Mouse (Mus musculus): ENCODE measurements around the gene Tln1.

Tln1 gene

GRCm38 (mm10) chr4:43506074-43506473 is 56.4 kb downstream of the Tln1 start:
- no peak for DNase-seq (ENCODE audit: low read depth, low spot score)

DNA sequence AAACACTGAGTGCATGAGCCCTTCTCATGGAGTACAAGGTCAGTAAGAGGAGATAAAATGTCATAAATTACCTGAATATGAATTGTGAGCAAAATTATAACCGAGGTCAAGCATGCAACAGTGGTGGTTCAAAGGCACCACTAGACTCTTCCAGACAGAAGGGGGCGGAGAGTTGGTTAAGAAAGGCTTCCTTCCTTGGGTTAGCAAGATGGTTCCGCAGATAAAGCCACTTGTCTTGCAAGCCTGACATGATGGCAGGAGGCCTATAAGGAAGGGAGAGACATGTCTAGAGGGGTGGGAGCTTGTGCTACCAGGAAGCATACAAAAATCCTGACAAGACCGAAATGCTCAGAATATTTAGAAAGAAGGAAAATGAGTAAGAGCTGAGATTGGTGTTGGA is 58.2 kb downstream of the Tln1 start:
- peak; percentile 66 for DNase-seq (ENCODE audit: low read depth, low spot score)

GRCm38 (mm10) chr4:43503506-43503905 is 59.0 kb downstream of the Tln1 start:
- DNase-seq (ENCODE audit: low read depth, low spot score), result no peak

- no peak for DNase-seq (ENCODE audit: low read depth, low spot score)
Measured at GRCm38 (mm10) chr4:43503041-43503440, 59.5 kb downstream of the Tln1 start.

DNA sequence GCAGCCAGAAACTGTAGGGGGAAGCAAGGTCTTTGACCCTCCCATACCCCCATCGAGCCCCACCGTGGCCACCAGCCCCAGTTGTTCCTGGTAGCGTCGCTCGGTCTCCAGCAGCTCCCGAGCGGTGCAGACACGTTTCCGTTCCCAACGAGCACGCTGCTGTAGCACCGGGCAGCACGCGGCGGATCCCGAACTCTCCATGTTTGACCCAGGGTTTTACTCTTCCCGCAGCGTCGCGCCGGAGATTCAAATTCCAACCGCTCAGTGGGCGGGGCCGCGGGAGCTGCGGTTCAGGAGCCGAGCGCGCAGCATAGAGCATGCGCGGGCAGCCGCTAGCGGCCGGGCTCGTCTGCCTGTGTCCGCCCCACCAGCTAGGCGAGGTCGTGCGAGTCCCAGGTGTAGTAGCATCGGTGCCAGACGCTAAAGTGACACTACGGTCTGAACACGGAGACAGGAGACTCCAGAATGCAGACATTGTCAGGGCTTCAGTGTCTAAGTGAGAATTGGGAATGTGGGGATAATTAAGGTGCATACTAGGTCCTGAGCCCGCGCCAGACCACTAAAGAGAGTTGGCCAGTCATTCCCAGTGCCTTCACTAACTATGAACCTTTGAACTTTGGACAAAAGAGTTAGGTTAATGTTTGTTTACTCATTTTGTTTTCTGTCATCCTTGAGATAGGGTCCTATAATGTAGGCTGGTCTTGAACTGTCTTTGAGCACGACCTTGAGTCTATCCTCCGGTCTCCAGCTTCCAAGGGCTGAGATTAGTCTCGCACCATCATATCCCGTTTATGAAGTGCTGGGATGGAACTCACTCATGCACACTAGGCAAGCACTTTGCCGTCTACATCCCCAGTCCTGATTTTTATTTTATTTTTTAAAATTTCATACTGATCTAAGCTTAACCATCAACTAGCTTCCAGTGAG is 62.8 kb downstream of the Tln1 start, which contains the start of gene Arhgef39:
TSS of gene Arhgef39 (minus strand) at position 289 of the 927 bp plus-strand sequence.
- DNase-seq (ENCODE audit: low read depth, low spot score), result peak; percentile 80

DNA sequence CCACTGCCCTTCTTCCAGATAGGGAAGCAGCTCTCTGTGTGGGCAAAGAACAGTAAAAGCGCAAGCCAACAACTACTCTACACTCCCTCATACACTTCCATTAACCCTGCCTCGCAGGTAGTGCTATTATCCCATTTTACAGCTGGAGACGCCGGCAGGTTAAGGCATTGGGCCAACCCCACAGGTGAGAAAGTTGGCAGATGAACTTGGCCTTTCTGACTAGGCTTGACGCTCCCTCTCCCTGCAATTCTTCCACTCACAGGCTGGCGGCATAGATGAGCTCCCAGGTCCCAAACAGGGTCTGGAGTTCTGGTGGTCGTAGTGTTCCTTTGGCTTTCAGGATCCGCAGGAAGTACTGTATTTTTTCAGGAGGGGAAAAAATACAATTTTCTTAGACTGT is 63.5 kb downstream of the Tln1 start:
- DNase-seq (ENCODE audit: low read depth, low spot score), result peak; percentile 26

GRCm38 (mm10) chr4:43497946-43498345 is 64.5 kb downstream of the Tln1 start:
- DNase-seq (ENCODE audit: low read depth, low spot score), result no peak

GRCm38 (mm10) chr4:43497405-43497804 is 65.1 kb downstream of the Tln1 start:
- no peak for DNase-seq (ENCODE audit: low read depth, low spot score)

- no peak for DNase-seq (ENCODE audit: low read depth, low spot score)
Measured at GRCm38 (mm10) chr4:43496587-43496986, 65.9 kb downstream of the Tln1 start.

- no peak for DNase-seq (ENCODE audit: low read depth, low spot score)
Measured at GRCm38 (mm10) chr4:43493846-43494240, 68.6 kb downstream of the Tln1 start.

DNA sequence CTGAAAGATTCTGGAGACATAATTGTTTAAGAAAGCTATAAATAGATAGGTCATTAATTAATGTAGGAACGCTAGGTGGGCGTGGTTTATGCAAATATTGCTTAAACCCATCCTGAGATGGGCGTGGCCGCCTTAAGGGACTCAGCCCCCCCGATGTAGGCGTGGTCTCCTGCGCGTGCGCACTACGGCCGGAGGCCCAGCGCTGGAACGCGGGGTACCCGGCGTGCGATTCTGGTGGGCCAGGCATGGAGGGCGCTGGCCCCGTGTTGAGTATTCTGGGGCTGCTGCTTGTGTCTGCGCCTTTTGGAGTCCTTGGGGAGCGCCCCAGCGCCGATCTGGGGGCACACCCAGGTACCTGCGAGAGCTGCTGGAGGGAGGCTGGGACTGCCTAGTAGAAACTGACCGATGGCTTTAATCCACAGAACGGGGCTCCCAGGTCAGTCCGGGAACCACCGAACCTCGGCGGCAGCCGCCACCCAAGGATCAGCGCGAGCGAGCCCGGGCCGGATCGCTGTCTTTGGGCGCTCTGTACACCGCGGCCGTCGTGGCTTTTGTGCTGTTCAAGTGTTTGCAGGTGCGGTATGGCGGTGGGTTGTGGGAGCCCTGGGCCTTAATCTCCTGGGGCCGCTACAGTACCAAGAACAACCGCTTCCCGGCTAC is 69.2 kb downstream of the Tln1 start:
- peak; percentile 95 for DNase-seq (ENCODE audit: low read depth, low spot score)

GRCm38 (mm10) chr4:43492821-43493185 is 69.7 kb downstream of the Tln1 start, which contains the start of gene Ccdc107:
Ccdc107 (plus strand) TSS chr4:43492900.
- DNase-seq (ENCODE audit: low read depth, low spot score), result peak; percentile 99

GRCm38 (mm10) chr4:43492101-43492820 is 70.2 kb downstream of the Tln1 start:
- no peak for DNase-seq (ENCODE audit: low read depth, low spot score)

- no peak for DNase-seq (ENCODE audit: low read depth, low spot score)
Measured at GRCm38 (mm10) chr4:43490801-43491200, 71.7 kb downstream of the Tln1 start.

DNA sequence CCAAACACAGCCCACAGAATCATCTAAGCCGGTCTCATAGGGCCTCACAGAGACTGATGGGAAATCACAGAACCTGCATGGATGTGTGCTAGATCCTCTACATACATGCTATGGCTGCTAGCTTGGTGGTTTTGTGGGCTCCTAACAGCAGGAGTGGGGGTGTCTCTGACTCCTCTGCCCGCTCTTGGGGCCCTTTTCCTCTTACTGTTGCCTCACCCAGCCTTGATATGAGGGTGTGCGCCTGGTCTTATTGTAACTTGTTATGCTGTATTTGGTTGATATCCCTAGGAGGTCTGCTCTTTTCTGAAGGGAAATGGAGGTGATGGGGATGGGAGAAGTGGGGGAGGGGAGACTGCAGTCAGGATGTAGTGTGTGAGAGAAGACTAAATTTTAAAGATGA is 72.9 kb downstream of the Tln1 start:
- DNase-seq (ENCODE audit: low read depth, low spot score), result no peak

DNA sequence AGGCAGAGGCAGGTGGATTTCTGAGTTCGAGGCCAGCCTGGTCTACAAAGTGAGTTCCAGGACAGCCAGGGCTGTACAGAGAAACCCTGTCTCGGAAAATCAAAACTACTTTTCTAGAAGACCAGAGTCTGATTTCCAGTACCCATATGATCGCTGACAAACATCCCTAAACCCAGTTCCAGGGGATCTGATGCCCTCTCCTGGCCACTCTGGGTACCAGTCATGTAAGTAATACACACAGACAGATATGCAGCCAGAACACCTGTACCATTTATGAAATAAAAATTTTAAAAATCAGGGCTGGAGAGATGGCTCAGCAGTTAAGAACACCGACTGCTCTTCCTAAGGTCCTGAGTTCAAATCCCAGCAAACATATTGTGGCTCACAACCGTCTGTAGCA is 76.8 kb downstream of the Tln1 start:
- peak; percentile 36 for DNase-seq (ENCODE audit: low read depth, low spot score)

GRCm38 (mm10) chr4:43483535-43484091 is 78.9 kb downstream of the Tln1 start, which contains the start of gene Sit1:
Sit1 (minus strand) TSS chr4:43483734.
- DNase-seq (ENCODE audit: low read depth, low spot score), result peak; percentile 84

DNA sequence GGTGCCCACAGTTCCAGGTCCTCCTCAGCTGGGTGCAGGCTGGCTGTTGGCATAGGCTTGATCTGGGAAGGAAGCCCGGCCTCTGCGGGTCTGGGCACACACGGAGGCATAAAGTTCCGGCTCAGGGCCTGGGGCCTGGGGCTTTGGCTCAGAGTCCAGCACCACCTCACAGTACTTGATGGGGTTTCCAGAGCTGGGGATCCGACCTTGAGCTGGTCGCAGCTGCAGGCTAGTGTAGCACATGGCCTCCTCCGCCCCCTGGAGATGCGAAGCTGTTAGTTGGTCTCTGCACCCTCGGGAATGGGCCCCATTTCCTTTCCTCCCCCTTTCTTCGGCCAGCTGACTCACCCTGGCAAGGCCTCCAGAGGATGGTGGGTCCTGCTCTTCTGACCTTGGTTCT is 79.9 kb downstream of the Tln1 start:
- DNase-seq (ENCODE audit: low read depth, low spot score), result peak; percentile 39

- peak; percentile 81 for DNase-seq (ENCODE audit: low read depth, low spot score)
Measured at GRCm38 (mm10) chr4:43481894-43482456, 80.5 kb downstream of the Tln1 start.

All from CD4-positive helper T cell, adult 2 months (primary cell).